Mouse (Mus musculus): Measurements from ENCODE around the gene Slc12a7.

- TF ChIP-seq CTCF (conservative IDR thresholded peaks at IDR 0.05; ENCODE audit: insufficient read depth, insufficient read length, low read depth, low read length) (no peak), POLR2A (IDR thresholded peaks at IDR 0.05; ENCODE audit: low read depth, low read length) (no peak)
Measured at GRCm38 (mm10) chr13:73814181-73814580, 81.3 kb downstream of the Slc12a7 start.
